Mouse (Mus musculus) forebrain, embryonic 13.5 days (tissue): Measurements from ENCODE around the gene Tnfaip8l3. TPM values are rescaled to one million over a fixed set of nuclear protein-coding genes. Genes with fewer than 3 reads are reported as not detected.
A peak's percentile ranks its signal among the peaks of the same experiment; 100 is the strongest.

Experiments
- ATAC-seq: fragments of 200-750 bp; cut with Nextera tagmentation; 2 replicates; pipeline ENCODE4 v1.8.0; 2017
- H3K27ac ChIP-seq: fragments of 300-500 bp; sonication (generic); 2 replicates; pipeline ENCODE4 v1.5.1; 2015; ENCODE audit warnings: inconsistent platforms, mild to moderate bottlenecking, moderate library complexity
- H3K27me3 ChIP-seq: fragments of 300-500 bp; sonication (generic); 2 replicates; pipeline ENCODE4 v1.6.1; 2015; ENCODE audit warnings: mild to moderate bottlenecking, inconsistent platforms
- H3K36me3 ChIP-seq: fragments of 300-500 bp; sonication (generic); 2 replicates; pipeline ENCODE4 v1.6.1; 2015; ENCODE audit warnings: mild to moderate bottlenecking, inconsistent platforms; ENCODE audit not compliant: poor library complexity, severe bottlenecking
- H3K4me1 ChIP-seq: fragments of 300-500 bp; sonication (generic); 2 replicates; pipeline ENCODE4 v1.6.1; 2015; ENCODE audit warnings: inconsistent platforms
- H3K4me2 ChIP-seq: fragments of 300-500 bp; sonication (generic); 2 replicates; pipeline ENCODE4 v1.6.1; 2015; ENCODE audit warnings: inconsistent platforms, mild to moderate bottlenecking, moderate library complexity
- H3K4me3 ChIP-seq: fragments of 300-500 bp; sonication (generic); 2 replicates; pipeline ENCODE4 v1.5.1; 2015; ENCODE audit warnings: mild to moderate bottlenecking, inconsistent platforms
- H3K9ac ChIP-seq: fragments of 300-500 bp; sonication (generic); 2 replicates; pipeline ENCODE4 v1.6.1; 2015; ENCODE audit warnings: mild to moderate bottlenecking, inconsistent platforms
- H3K9me3 ChIP-seq: fragments of 300-500 bp; sonication (generic); replicated peaks from 2 replicates; pipeline ENCODE4 v1.6.1; 2016; ENCODE audit warnings: inconsistent platforms
- WGBS: fragments of 180-500 bp; shearing (Covaris S2); methylation state at CpG from one replicate; pipeline ENCODE4 v1.1.7; 2015; 5-methylcytosine and 5-hydroxymethylcytosine counted together
- polyA plus RNA-seq: library from polyadenylated mRNA; unstranded; fragments of >200 nt; fragmentation: Nextera tagmentation; extraction: Ambion mirVana; gene quantifications from 2 replicates; pipeline ENCODE4 v1.2.1, GENCODE M21; 2015

Gene Tnfaip8l3
- polyA plus RNA-seq, 1 experiment from 2014 or later: 0.12 TPM

DNA sequence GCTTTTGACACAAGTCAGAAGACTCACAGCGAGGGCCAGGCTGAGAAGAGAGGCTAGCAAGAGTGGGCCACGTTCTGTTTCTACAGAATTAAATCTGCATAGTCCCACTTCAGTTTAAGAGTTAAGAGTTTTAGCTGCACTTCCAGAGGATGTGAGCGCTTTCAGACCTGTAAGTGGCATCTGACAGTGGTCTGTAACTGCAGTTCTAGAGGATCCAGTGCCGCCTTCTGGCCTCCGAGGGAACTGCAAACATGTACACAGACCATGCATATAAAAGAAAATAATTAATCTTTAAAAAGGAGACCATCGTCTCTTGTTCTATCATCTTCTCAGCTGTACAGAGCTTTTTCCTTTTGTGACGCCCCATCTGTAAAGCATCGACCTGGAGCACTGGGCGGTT, 83.3 kb downstream of the Tnfaip8l3 start:
- no peaks in the 10 kb centered on the region for H3K36me3 ChIP-seq
- no peak overlapping the region for H3K4me3 ChIP-seq
- 27% methylated on average over 9 of the region's 9 CpGs for WGBS
- H3K9ac ChIP-seq: no peak overlapping the region
- H3K4me1 ChIP-seq: no peaks in the 10 kb centered on the region
- no peaks in the 10 kb centered on the region for H3K9me3 ChIP-seq
- H3K27me3 ChIP-seq: peaks cover 5% of the 10 kb centered on the region; the same call in 1 of the 2 replicates
- ATAC-seq: 0 out of 2 replicates have a peak, but pooled peaks have one; percentile 51
- H3K4me2 ChIP-seq: no peak overlapping the region
- no peak overlapping the region for H3K27ac ChIP-seq

GRCm38 (mm10) chr9:53975122-53975518, 93.1 kb downstream of the Tnfaip8l3 start, which contains the start of gene Elmod1:
Elmod1 (minus strand) TSS chr9:53975301.
- no peaks in the 10 kb centered on the region for H3K9me3 ChIP-seq
- WGBS: 1% methylated on average over 36 of the region's 36 CpGs
- peaks cover 8% of the 10 kb centered on the region for H3K27me3 ChIP-seq
- H3K4me2 ChIP-seq: peak within 1 kb of the TSS; percentile 89
- peaks cover 7% of the 10 kb centered on the region; the same call in 1 of the 2 replicates for H3K4me1 ChIP-seq
- peak; percentile 91 for ATAC-seq
- H3K27ac ChIP-seq: peak within 1 kb of the TSS; percentile 84
- peak within 1 kb of the TSS; percentile 70 for H3K4me3 ChIP-seq
- H3K9ac ChIP-seq: peak within 1 kb of the TSS; percentile 79
- H3K36me3 ChIP-seq: no peaks in the 10 kb centered on the region

GRCm38 (mm10) chr9:53974328-53975121, 93.7 kb downstream of the Tnfaip8l3 start:
- Histone ChIP-seq H3K27me3 (peaks cover 8% of the 10 kb centered on the region), H3K27ac (peak overlapping the region; percentile 84), H3K4me1 (peaks cover 7% of the 10 kb centered on the region; the same call in 1 of the 2 replicates), H3K9me3 (no peaks in the 10 kb centered on the region), H3K4me2 (peak overlapping the region; percentile 89), H3K4me3 (peak overlapping the region; percentile 70), H3K9ac (peak overlapping the region; percentile 79), H3K36me3 (no peaks in the 10 kb centered on the region)
- peak; percentile 66 for ATAC-seq
- WGBS: under 1% methylated on average over 42 of the region's 42 CpGs

DNA sequence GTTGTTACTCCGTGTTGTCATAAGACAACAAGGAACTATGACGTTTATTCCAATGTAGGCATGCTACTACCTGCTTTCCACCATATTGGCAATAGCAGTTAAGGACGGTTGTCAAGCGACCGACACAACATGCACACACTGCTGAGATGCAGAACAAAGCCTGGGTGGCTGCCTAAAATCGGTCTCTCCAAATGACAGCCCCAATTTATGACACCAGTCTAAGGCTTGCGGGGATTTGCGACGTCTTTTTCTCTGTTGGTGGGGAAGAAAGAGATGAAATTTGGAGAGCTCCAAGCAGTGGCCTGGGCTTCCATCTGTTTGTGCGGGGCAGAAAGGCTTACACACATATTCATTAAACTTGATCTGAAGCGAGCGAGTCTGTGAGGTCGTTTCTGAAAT, 94.3 kb downstream of the Tnfaip8l3 start:
- H3K4me1 ChIP-seq: peaks cover 7% of the 10 kb centered on the region; the same call in 1 of the 2 replicates
- WGBS: 14% methylated on average over 13 of the region's 13 CpGs

More for the DNA sequence above, 94.3 kb downstream of the Tnfaip8l3 start:
- Histone ChIP-seq H3K27me3 (peaks cover 8% of the 10 kb centered on the region), H3K9me3 (no peaks in the 10 kb centered on the region), H3K36me3 (no peaks in the 10 kb centered on the region), H3K27ac (peak overlapping the region; percentile 84), H3K9ac (peak overlapping the region; percentile 79), H3K4me3 (peak overlapping the region; percentile 70), H3K4me2 (peak overlapping the region; percentile 89)
- ATAC-seq: peak; percentile 17; the same call in 1 of the 2 replicates

Other genes starting within 250 kb of the Tnfaip8l3 start
- 0.44 and 0.94 TPM in 2 replicates for gene Sln, start 218.2 kb downstream of the Tnfaip8l3 start, polyA plus RNA-seq
- gene Elmod1, start 93.1 kb downstream of the Tnfaip8l3 start, polyA plus RNA-seq: 12.1 and 14.2 TPM in 2 replicates
- 0.14 and 0.18 TPM in 2 replicates for gene Cyp19a1, start 199.7 kb upstream of the Tnfaip8l3 start, polyA plus RNA-seq
- 0.19 TPM in 2 replicates for gene Gldn, start 218.1 kb upstream of the Tnfaip8l3 start, polyA plus RNA-seq